Mouse (Mus musculus) hindbrain, embryonic 15.5 days (tissue): ENCODE measurements at regions not wholly inside any gene's neighbourhood (a gene's known extent, or its start where the extent isn't known, plus 50 kb on each side); places are given as distances from the start of the nearest gene placed in this dataset.
A peak's percentile ranks its signal among the peaks of the same experiment; 100 is the strongest.

Source experiments
- ATAC-seq: fragments of 200-750 bp; cut with Nextera tagmentation; 2 replicates; pipeline ENCODE4 v1.8.0; 2017; ENCODE audit warnings: low read depth, moderate number of reproducible peaks, moderate TSS enrichment; ENCODE audit not compliant: low FRiP score
- H3K27ac ChIP-seq: fragments of 300-500 bp; sonication (generic); replicated peaks from 2 replicates; pipeline ENCODE4 v1.5.1; 2015; ENCODE audit warnings: mild to moderate bottlenecking, inconsistent platforms
- H3K27me3 ChIP-seq: fragments of 300-500 bp; sonication (generic); 2 replicates; pipeline ENCODE4 v1.6.1; 2015; ENCODE audit warnings: control low read depth, inconsistent platforms
- H3K36me3 ChIP-seq: fragments of 300-500 bp; sonication (generic); 2 replicates; pipeline ENCODE4 v1.6.1; 2015; ENCODE audit warnings: control low read depth, inconsistent platforms
- H3K4me1 ChIP-seq: fragments of 300-500 bp; sonication (generic); replicated peaks from 2 replicates; pipeline ENCODE4 v1.6.1; 2015; ENCODE audit warnings: control low read depth, inconsistent platforms
- H3K4me2 ChIP-seq: fragments of 300-500 bp; sonication (generic); 2 replicates; pipeline ENCODE4 v1.6.1; 2015; ENCODE audit warnings: moderate library complexity, mild to moderate bottlenecking, inconsistent platforms
- H3K4me3 ChIP-seq: fragments of 300-500 bp; sonication (generic); 2 replicates; pipeline ENCODE4 v1.5.1; 2015; ENCODE audit warnings: mild to moderate bottlenecking, inconsistent platforms
- H3K9ac ChIP-seq: fragments of 300-500 bp; sonication (generic); 2 replicates; pipeline ENCODE4 v1.6.1; 2015; ENCODE audit warnings: inconsistent platforms
- H3K9me3 ChIP-seq: fragments of 300-500 bp; sonication (generic); 2 replicates; pipeline ENCODE4 v1.6.1; 2016; ENCODE audit warnings: control low read depth, inconsistent platforms
- WGBS: fragments of 180-500 bp; shearing (Covaris S2); methylation state at CpG from one replicate; pipeline ENCODE4 v1.1.7; 2015; 5-methylcytosine and 5-hydroxymethylcytosine counted together

GRCm38 (mm10) chr19:21143970-21144595, 128.0 kb upstream of the Zfand5 start:
- H3K4me2 ChIP-seq, result no peak overlapping the region
- WGBS, result 56% methylated on average over 7 of the region's 7 CpGs

GRCm38 (mm10) chr19:21140456-21140855, 131.6 kb upstream of the Zfand5 start:
- no peak overlapping the region for H3K27ac ChIP-seq
- no peak overlapping the region for H3K9ac ChIP-seq
- H3K9me3 ChIP-seq, result no peaks in the 10 kb centered on the region
- H3K36me3 ChIP-seq, result no peaks in the 10 kb centered on the region
- H3K4me3 ChIP-seq, result no peak overlapping the region
- no peaks in the 10 kb centered on the region for H3K27me3 ChIP-seq
- no peak overlapping the region for H3K4me2 ChIP-seq
- WGBS, result 79% methylated on average over 3 of the region's 3 CpGs
- peaks cover 8% of the 10 kb centered on the region; the same call in 1 of the 2 replicates for H3K4me1 ChIP-seq
- ATAC-seq, result no peak

More at GRCm38 (mm10) chr19:21143970-21144595, 128.0 kb upstream of the Zfand5 start:
- H3K9me3 ChIP-seq, result no peaks in the 10 kb centered on the region
- no peaks in the 10 kb centered on the region for H3K36me3 ChIP-seq
- no peak for ATAC-seq
- H3K27ac ChIP-seq, result no peak overlapping the region
- no peaks in the 10 kb centered on the region for H3K4me1 ChIP-seq
- no peak overlapping the region for H3K9ac ChIP-seq
- no peak overlapping the region for H3K4me3 ChIP-seq
- no peaks in the 10 kb centered on the region for H3K27me3 ChIP-seq

- Histone ChIP-seq H3K9ac (no peak overlapping the region), H3K4me2 (no peak overlapping the region), H3K27me3 (no peaks in the 10 kb centered on the region), H3K4me1 (peaks cover 15% of the 10 kb centered on the region; the same call in 1 of the 2 replicates), H3K9me3 (no peaks in the 10 kb centered on the region), H3K36me3 (no peaks in the 10 kb centered on the region), H3K4me3 (no peak overlapping the region), H3K27ac (no peak overlapping the region)
- ATAC-seq, result no peak
- 81% methylated on average over 8 of the region's 8 CpGs for WGBS
Observed at GRCm38 (mm10) chr19:21138998-21139495, 133.0 kb upstream of the Zfand5 start.

GRCm38 (mm10) chr19:21136756-21137155, 135.3 kb upstream of the Zfand5 start:
- no peaks in the 10 kb centered on the region for H3K9me3 ChIP-seq
- no peak overlapping the region for H3K4me2 ChIP-seq
- peaks cover 15% of the 10 kb centered on the region; the same call in 1 of the 2 replicates for H3K4me1 ChIP-seq
- no peaks in the 10 kb centered on the region for H3K27me3 ChIP-seq
- 0 out of 2 replicates have a peak overlapping the region, but pooled peaks have one; percentile 30 for H3K27ac ChIP-seq
- H3K36me3 ChIP-seq, result no peaks in the 10 kb centered on the region
- no peak overlapping the region for H3K9ac ChIP-seq
- ATAC-seq, result no peak
- H3K4me3 ChIP-seq, result no peak overlapping the region
- 77% methylated on average over 1 of the region's 1 CpGs for WGBS

GRCm38 (mm10) chr19:21135998-21136380, 136.1 kb upstream of the Zfand5 start:
- Histone ChIP-seq H3K27ac (peak overlapping the region; percentile 30; the same call in 1 of the 2 replicates), H3K9ac (no peak overlapping the region), H3K4me2 (no peak overlapping the region), H3K36me3 (no peaks in the 10 kb centered on the region), H3K4me3 (no peak overlapping the region), H3K4me1 (peaks cover 15% of the 10 kb centered on the region; the same call in 1 of the 2 replicates), H3K27me3 (no peaks in the 10 kb centered on the region), H3K9me3 (no peaks in the 10 kb centered on the region)
- 33% methylated on average over 5 of the region's 5 CpGs for WGBS
- ATAC-seq, result peak; percentile 72; the same call in 1 of the 2 replicates

- ATAC-seq, result peak; percentile 88
- peak overlapping the region; percentile 30; the same call in 1 of the 2 replicates for H3K27ac ChIP-seq
- 23% methylated on average over 6 of the region's 6 CpGs for WGBS
Observed at GRCm38 (mm10) chr19:21135297-21135997, 136.6 kb upstream of the Zfand5 start.

GRCm38 (mm10) chr19:21129653-21130052, 142.4 kb upstream of the Zfand5 start:
- H3K27ac ChIP-seq, result no peak overlapping the region
- no peaks in the 10 kb centered on the region for H3K27me3 ChIP-seq
- no peak overlapping the region for H3K9ac ChIP-seq
- no peak for ATAC-seq
- H3K4me1 ChIP-seq, result no peaks in the 10 kb centered on the region
- H3K4me2 ChIP-seq, result no peak overlapping the region
- no peak overlapping the region for H3K4me3 ChIP-seq
- 88% methylated on average over 5 of the region's 5 CpGs for WGBS
- no peaks in the 10 kb centered on the region for H3K9me3 ChIP-seq
- no peaks in the 10 kb centered on the region for H3K36me3 ChIP-seq

More at GRCm38 (mm10) chr19:21135297-21135997, 136.6 kb upstream of the Zfand5 start:
- H3K4me1 ChIP-seq, result peaks cover 15% of the 10 kb centered on the region; the same call in 1 of the 2 replicates
- no peaks in the 10 kb centered on the region for H3K27me3 ChIP-seq
- no peak overlapping the region for H3K9ac ChIP-seq
- no peaks in the 10 kb centered on the region for H3K36me3 ChIP-seq
- no peak overlapping the region for H3K4me2 ChIP-seq
- no peaks in the 10 kb centered on the region for H3K9me3 ChIP-seq
- no peak overlapping the region for H3K4me3 ChIP-seq

GRCm38 (mm10) chr19:21127079-21127745, 144.9 kb upstream of the Zfand5 start:
- Histone ChIP-seq H3K9me3 (no peaks in the 10 kb centered on the region), H3K4me3 (no peak overlapping the region), H3K9ac (no peak overlapping the region), H3K36me3 (no peaks in the 10 kb centered on the region), H3K27ac (no peak overlapping the region), H3K27me3 (no peaks in the 10 kb centered on the region), H3K4me2 (no peak overlapping the region), H3K4me1 (no peaks in the 10 kb centered on the region)
- 92% methylated on average over 8 of the region's 8 CpGs for WGBS
- no peak for ATAC-seq

GRCm38 (mm10) chr19:21126670-21127069, 145.4 kb upstream of the Zfand5 start:
- no peaks in the 10 kb centered on the region for H3K9me3 ChIP-seq
- no peak overlapping the region for H3K4me3 ChIP-seq
- no peak overlapping the region for H3K9ac ChIP-seq
- no peak overlapping the region for H3K4me2 ChIP-seq
- 96% methylated on average over 2 of the region's 2 CpGs for WGBS
- H3K27ac ChIP-seq, result no peak overlapping the region
- no peaks in the 10 kb centered on the region for H3K4me1 ChIP-seq
- no peaks in the 10 kb centered on the region for H3K27me3 ChIP-seq
- no peaks in the 10 kb centered on the region for H3K36me3 ChIP-seq
- ATAC-seq, result no peak

GRCm38 (mm10) chr19:21119477-21119876, 152.6 kb upstream of the Zfand5 start:
- 79% methylated on average over 6 of the region's 6 CpGs for WGBS
- H3K4me2 ChIP-seq, result no peak overlapping the region

GRCm38 (mm10) chr19:21118782-21119181, 153.3 kb upstream of the Zfand5 start:
- H3K9me3 ChIP-seq, result no peaks in the 10 kb centered on the region

More at GRCm38 (mm10) chr19:21119477-21119876, 152.6 kb upstream of the Zfand5 start:
- Histone ChIP-seq H3K36me3 (no peaks in the 10 kb centered on the region), H3K4me3 (no peak overlapping the region), H3K9ac (no peak overlapping the region), H3K4me1 (no peaks in the 10 kb centered on the region), H3K27ac (no peak overlapping the region), H3K9me3 (no peaks in the 10 kb centered on the region), H3K27me3 (no peaks in the 10 kb centered on the region)
- no peak for ATAC-seq

GRCm38 (mm10) chr19:21115693-21116092, 156.4 kb upstream of the Zfand5 start:
- Histone ChIP-seq H3K36me3 (no peaks in the 10 kb centered on the region), H3K27ac (no peak overlapping the region), H3K4me3 (no peak overlapping the region), H3K4me1 (no peaks in the 10 kb centered on the region), H3K9ac (no peak overlapping the region), H3K27me3 (no peaks in the 10 kb centered on the region), H3K4me2 (no peak overlapping the region), H3K9me3 (no peaks in the 10 kb centered on the region)
- 94% methylated on average over 2 of the region's 2 CpGs for whole genome bisulfite sequencing
- no peak for ATAC-seq

More at GRCm38 (mm10) chr19:21118782-21119181, 153.3 kb upstream of the Zfand5 start:
- Histone ChIP-seq H3K27me3 (no peaks in the 10 kb centered on the region), H3K4me1 (no peaks in the 10 kb centered on the region), H3K9ac (no peak overlapping the region), H3K27ac (no peak overlapping the region), H3K4me3 (no peak overlapping the region), H3K36me3 (no peaks in the 10 kb centered on the region), H3K4me2 (no peak overlapping the region)
- no peak for ATAC-seq
- WGBS, result 91% methylated on average over 4 of the region's 4 CpGs
